Mouse (Mus musculus) bone marrow, adult 2 months (tissue): Measurements from ENCODE around the gene Pip5k1c. TPM values are rescaled to one million over a fixed set of nuclear protein-coding genes. Genes with fewer than 3 reads are reported as not detected.

ENCODE experiments used
- H3K27ac ChIP-seq: fragments of 200-500 bp; 2 replicates; pipeline ENCODE4 v1.5.1; 2012; ENCODE audit warnings: low read depth, mild to moderate bottlenecking, control low read depth, inconsistent platforms, low read length; ENCODE audit not compliant: control insufficient read depth, poor library complexity, insufficient read depth
- H3K4me1 ChIP-seq: fragments of 200-500 bp; 2 replicates; pipeline ENCODE4 v1.6.1; 2011; ENCODE audit warnings: low read length; ENCODE audit not compliant: control insufficient read depth, insufficient read depth
- H3K4me3 ChIP-seq: fragments of 200-500 bp; replicated peaks from 2 replicates; pipeline ENCODE3; 2011; ENCODE audit warnings: mild to moderate bottlenecking, low read depth, low read length, control low read depth; ENCODE audit not compliant: control insufficient read depth
- CTCF ChIP-seq: fragments of 200-500 bp; IDR thresholded peaks from 2 replicates; pipeline ENCODE4 v1.5.1; 2011; ENCODE audit warnings: low read length, control low read depth; ENCODE audit not compliant: control insufficient read depth, insufficient read depth
- POLR2A ChIP-seq: fragments of 200-500 bp; IDR thresholded peaks from 2 replicates; pipeline ENCODE4 v1.6.1; 2011; ENCODE audit warnings: low read depth, mild to moderate bottlenecking, control low read depth, low read length, borderline replicate concordance; ENCODE audit not compliant: control insufficient read depth
- WGBS: fragments of 180-500 bp; shearing (Covaris S2); methylation state at CpG from one replicate; pipeline ENCODE4 v1.1.7; 2018; 5-methylcytosine and 5-hydroxymethylcytosine counted together
- polyA plus RNA-seq: library from polyadenylated mRNA; stranded (reverse); fragments of >200 nt; gene quantifications from 2 replicates; pipeline ENCODE4 v1.2.4, GENCODE M21; 2011; ENCODE audit warnings: low replicate concordance; ENCODE audit not compliant: missing spikeins, insufficient read depth, insufficient read length

Gene Pip5k1c
- polyA plus RNA-seq, 1 experiment = 62.2 TPM

DNA sequence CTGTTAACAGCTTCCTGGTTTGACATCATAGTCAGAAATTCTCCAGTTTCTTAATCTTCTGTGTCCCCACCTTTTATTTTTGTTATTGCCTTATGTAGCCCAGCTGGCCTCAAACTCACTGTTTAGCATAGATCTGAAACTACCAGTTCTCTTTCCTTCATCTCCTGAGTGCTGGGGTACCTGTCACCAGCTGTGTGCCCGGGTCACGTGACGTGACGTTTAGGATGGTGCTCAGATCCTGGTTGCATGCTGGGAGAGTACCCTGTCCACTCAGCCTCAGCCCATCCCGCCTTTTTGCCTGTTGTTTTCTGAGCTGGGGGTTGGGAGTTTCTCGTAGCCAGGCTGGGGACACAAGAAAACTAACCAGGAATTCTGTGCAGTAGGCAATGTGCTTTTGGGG is 4.5 kb downstream of the Pip5k1c start:
- TF ChIP-seq POLR2A (no peak), CTCF (no peak)
- Histone ChIP-seq H3K27ac (peak overlapping the region; percentile 93), H3K4me3 (no peak overlapping the region), H3K4me1 (peaks cover 39% of the 10 kb centered on the region)
- 26% methylated on average over 6 of the region's 6 CpGs for WGBS

DNA sequence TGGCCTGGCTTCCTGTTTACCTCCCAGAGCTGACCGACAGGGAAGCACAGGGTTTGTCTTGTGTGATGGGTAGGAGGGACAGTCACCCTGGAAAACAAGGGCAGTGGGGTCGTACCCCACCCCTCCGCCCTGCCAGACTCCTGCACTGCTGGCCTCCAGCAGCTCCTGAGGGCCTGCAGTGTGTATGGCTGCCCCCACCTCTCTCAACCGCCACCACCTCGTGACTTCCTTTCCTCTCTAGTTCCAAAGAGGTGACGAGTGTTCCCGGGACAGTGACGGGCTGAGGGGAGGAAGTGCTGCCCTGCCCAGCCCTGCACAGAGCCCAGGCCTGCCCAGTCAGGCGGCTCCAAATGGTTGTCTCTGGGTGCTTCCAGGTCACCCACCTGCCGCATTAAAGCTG is 5.1 kb downstream of the Pip5k1c start:
- Histone ChIP-seq H3K27ac (peak overlapping the region; percentile 93), H3K4me1 (peaks cover 39% of the 10 kb centered on the region), H3K4me3 (peak overlapping the region; percentile 13)
- WGBS = 8% methylated on average over 10 of the region's 10 CpGs
- TF ChIP-seq CTCF = no peak
- peak; percentile 56; the same call in 1 of the 2 replicates for TF ChIP-seq POLR2A

DNA sequence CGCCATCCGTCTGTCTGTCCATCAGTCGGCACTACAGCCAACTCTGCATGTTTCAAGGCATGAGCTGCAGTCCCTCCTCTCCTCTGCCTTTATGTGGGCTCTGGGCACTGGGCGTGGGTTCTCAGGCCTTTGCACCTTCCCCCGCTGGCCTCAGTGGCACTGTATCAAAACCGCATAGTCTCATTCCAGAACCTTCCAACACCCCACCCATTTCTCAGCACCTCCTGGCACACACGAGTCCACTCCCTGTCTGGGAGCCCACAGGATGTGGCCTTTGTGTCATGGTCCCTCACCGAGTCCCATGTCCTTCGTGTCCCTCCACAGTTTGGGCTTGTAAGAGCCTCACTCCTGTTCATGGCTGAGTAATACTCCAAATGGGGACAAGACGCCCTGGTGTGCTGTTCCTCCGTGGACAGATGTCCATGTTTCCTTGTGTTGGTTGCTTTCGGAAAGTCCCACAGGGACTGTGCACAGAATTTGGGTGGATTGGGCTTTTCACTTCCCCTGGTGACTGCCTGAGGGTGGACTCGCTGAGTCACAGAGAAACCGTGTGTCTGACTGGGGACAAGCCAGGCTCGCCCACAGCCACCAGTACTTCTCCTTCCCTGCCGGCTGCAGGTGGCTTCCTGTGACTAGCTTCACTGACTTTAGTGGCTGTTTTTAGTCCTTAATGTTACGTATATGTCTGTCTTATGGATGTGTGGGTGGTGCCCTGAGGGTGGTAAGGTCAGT is 5.8 kb downstream of the Pip5k1c start:
- WGBS = 29% methylated on average over 17 of the region's 17 CpGs
- 0 out of 2 replicates have a peak, but pooled peaks have one; percentile 28 for TF ChIP-seq POLR2A
- TF ChIP-seq CTCF = no peak
- Histone ChIP-seq H3K27ac (peak overlapping the region; percentile 93), H3K4me3 (peak overlapping the region; percentile 19), H3K4me1 (peaks cover 44% of the 10 kb centered on the region)

DNA sequence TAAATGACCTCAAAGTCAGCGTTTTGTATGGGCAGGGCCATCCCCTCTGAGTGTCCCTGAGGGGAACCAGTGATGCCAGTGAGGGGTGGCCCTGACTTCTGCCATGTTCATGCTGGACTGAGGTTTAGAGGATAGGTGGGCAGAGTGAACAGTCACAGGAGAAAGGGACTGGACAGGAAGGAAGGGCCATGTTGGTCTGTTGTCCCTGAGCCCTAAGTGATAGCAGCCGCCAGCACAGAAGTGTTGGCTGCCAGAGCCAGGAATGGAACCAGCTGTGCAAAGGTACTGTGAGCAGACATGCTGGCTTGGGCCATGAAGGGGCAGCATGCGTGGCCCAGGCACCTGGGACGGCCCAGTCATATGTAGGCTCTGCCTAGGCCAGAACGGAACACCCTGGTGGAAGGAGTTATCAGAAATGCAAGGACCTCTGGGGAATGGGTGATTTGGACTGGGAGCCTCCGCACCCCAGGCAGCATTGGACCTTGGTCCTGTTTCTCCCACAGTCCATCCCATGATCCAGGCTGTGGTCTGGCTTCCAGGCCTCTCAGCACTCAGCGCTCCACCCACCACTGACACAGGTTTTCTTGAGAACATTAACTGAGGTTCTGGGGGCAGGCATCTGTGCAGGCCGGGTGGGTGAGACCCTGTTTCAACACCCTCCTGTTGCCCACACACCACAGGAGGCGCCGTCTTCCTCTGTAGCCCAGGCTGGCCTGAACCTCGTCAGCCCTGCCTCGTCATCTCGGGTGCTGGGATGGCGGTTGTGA is 7.0 kb downstream of the Pip5k1c start:
- WGBS = 65% methylated on average over 14 of the region's 14 CpGs

DNA sequence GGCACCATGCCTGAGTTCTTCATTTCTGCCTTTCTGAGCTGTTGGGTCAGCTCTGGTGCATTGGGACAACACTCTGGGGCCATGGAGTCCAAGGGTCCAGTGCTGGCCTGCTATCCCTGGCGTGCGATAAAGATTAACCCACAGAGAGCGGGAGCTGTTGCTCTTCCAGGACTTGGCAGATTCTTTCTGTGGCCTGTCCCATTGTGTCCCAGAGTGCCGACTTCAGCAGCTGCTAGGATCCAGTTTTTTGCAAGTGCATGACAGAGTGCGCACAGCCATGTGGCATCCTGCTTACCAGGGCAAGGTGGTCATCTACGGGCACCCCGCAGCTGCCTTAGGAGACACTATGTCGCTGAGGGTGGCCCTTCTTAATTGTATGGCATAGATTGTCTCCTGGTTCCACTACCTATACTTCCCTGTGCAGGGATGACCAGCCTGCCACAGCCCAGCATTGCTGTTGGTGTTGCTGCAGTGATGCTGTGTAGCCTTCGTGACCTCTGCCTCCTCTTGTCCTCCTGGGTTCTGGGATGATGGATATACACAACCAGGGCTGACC is 7.7 kb downstream of the Pip5k1c start:
- Histone ChIP-seq H3K4me1 (peaks cover 43% of the 10 kb centered on the region), H3K27ac (peak overlapping the region; percentile 93; the same call in 1 of the 2 replicates), H3K4me3 (no peak overlapping the region)
- 87% methylated on average over 9 of the region's 9 CpGs for WGBS
- TF ChIP-seq CTCF = no peak
- TF ChIP-seq POLR2A = no peak

More for the DNA sequence above, 7.0 kb downstream of the Pip5k1c start:
- H3K4me1 ChIP-seq = peaks cover 45% of the 10 kb centered on the region
- H3K4me3 ChIP-seq = no peak overlapping the region
- TF ChIP-seq CTCF (no peak), POLR2A (no peak)
- H3K27ac ChIP-seq = peak overlapping the region; percentile 93

DNA sequence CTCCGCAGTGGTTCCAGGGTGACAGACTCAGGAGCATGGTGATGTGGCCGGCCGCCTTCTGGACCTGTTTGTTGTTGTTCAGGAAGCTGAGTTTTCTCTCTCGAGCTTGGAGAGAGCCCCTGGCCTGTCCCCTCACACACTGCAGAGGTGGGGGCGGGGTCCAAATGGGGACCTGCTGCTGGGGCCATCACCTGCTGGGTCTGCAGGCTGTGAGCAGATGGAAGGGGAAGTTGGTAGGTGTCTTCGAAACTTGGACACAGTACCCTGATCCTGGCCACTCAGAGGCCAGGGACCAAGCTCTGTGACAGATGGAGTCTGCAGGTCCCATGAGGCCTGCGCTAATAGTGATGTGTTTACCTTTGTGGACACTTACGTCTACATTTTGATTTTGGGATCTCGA is 8.6 kb downstream of the Pip5k1c start:
- TF ChIP-seq CTCF (no peak), POLR2A (no peak)
- no peak overlapping the region for H3K27ac ChIP-seq

DNA sequence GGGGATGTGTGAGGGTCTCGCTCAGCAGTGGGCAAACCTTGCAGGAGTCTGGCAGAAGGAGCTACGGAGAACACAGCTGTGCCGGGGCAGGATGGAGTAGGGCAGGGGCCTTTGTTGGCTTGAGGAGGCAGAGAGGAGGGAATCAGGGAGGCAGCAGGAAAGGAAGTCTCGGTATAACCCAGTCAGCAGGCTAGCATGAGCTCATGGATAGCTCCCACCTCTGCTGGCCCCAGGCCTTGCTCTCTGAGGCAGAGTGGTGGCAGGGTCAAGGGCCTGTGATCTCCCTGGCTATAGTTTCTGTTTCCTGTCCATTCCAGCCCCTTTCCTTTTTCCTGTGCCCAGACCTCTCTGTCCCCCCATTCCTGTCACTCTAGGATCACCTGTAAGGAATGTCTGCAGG is 9.5 kb downstream of the Pip5k1c start:
- peaks cover 34% of the 10 kb centered on the region for H3K4me1 ChIP-seq
- 69% methylated on average over 4 of the region's 4 CpGs for WGBS
- H3K27ac ChIP-seq = no peak overlapping the region
- no peak overlapping the region for H3K4me3 ChIP-seq
- TF ChIP-seq CTCF (no peak), POLR2A (no peak)

More for the DNA sequence above, 8.6 kb downstream of the Pip5k1c start:
- 73% methylated on average over 9 of the region's 9 CpGs for WGBS
- H3K4me1 ChIP-seq = peaks cover 37% of the 10 kb centered on the region
- H3K4me3 ChIP-seq = no peak overlapping the region

DNA sequence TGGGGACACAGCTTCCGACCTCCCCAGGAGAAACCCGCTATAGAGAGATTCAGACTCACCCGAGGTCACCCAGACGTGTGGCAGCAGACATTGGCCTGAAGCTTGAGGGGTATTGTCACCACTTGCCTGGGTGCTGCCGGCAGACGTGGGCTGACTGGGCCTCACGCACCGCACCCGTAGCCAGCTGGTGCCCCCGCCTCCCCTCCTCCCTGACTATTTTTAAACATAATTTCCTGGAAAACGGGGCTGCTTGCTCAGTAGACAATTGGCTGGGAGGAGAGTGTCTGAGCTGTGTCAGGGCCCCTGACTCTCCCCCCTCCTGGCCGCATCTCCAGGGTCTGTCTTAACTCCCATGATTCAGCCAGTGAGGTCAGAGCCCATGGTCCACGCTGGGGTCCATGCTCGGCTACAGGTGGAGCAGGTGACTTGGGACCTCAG is 10.0 kb downstream of the Pip5k1c start:
- Histone ChIP-seq H3K4me1 (peaks cover 33% of the 10 kb centered on the region), H3K27ac (no peak overlapping the region), H3K4me3 (no peak overlapping the region)
- 24% methylated on average over 14 of the region's 14 CpGs for WGBS
- TF ChIP-seq CTCF (no peak), POLR2A (no peak)
